Mouse (Mus musculus): ENCODE measurements around the gene Tmem267. TPM values are rescaled to one million over a fixed set of nuclear protein-coding genes. Genes with fewer than 3 reads are reported as not detected.
"Not testable (repeated sequence)": the region's sequence is repeated elsewhere in the genome, so short reads cannot be mapped to it uniquely, and the experiment has no call there.

Tmem267 gene
- polyA plus RNA-seq, 1 experiment from 2014 or later = 0.37 TPM

GRCm38 (mm10) chr13:119492083-119492482, 4.2 kb downstream of the Tmem267 start:
- not testable (repeated sequence) for H3K27ac ChIP-seq (replicated peaks); ATAC-seq (ENCODE audit: insufficient read depth); H3K27me3 ChIP-seq; H3K4me3 ChIP-seq (replicated peaks); H3K36me3 ChIP-seq (replicated peaks); H3K4me2 ChIP-seq; H3K9ac ChIP-seq; H3K4me1 ChIP-seq (replicated peaks)
- 77% methylated on average over 10 of the region's 10 CpGs for WGBS (ENCODE audit: insufficient replicate concordance)
- peaks cover 17% of the 10 kb centered on the region for H3K9me3 ChIP-seq (replicated peaks)

- not testable (repeated sequence) for H3K36me3 ChIP-seq (replicated peaks); H3K9ac ChIP-seq; H3K4me2 ChIP-seq; H3K27ac ChIP-seq (replicated peaks); H3K4me1 ChIP-seq (replicated peaks); H3K4me3 ChIP-seq (replicated peaks); H3K27me3 ChIP-seq
- peaks cover 15% of the 10 kb centered on the region for H3K9me3 ChIP-seq (replicated peaks)
- 0 out of 2 replicates have a peak, but pooled peaks have one; percentile 13 for ATAC-seq (ENCODE audit: insufficient read depth)
- 84% methylated on average over 13 of the region's 22 CpGs for WGBS (ENCODE audit: insufficient replicate concordance)
Measured at GRCm38 (mm10) chr13:119494938-119495337, 7.1 kb downstream of the Tmem267 start.

- H3K4me2 ChIP-seq; H3K4me1 ChIP-seq (replicated peaks); H3K9ac ChIP-seq; H3K4me3 ChIP-seq (replicated peaks); H3K27me3 ChIP-seq; H3K27ac ChIP-seq (replicated peaks); H3K36me3 ChIP-seq (replicated peaks): not testable (repeated sequence)
- peaks cover 21% of the 10 kb centered on the region for H3K9me3 ChIP-seq (replicated peaks)
- ATAC-seq (ENCODE audit: insufficient read depth) = peak; percentile 80
- WGBS (ENCODE audit: insufficient replicate concordance) = 62% methylated on average over 16 of the region's 16 CpGs
Measured at GRCm38 (mm10) chr13:119596321-119597211, 108.7 kb downstream of the Tmem267 start.

- not testable (repeated sequence) for H3K4me1 ChIP-seq (replicated peaks); ATAC-seq (ENCODE audit: insufficient read depth); H3K9ac ChIP-seq; H3K4me3 ChIP-seq (replicated peaks); H3K27ac ChIP-seq (replicated peaks); H3K27me3 ChIP-seq; H3K4me2 ChIP-seq; H3K36me3 ChIP-seq (replicated peaks)
- peaks cover 24% of the 10 kb centered on the region for H3K9me3 ChIP-seq (replicated peaks)
Measured at GRCm38 (mm10) chr13:119598466-119598865, 110.6 kb downstream of the Tmem267 start.

GRCm38 (mm10) chr13:119599066-119599465, 111.2 kb downstream of the Tmem267 start:
- H3K9me3 ChIP-seq (replicated peaks) = peaks cover 29% of the 10 kb centered on the region
- not testable (repeated sequence) for H3K27me3 ChIP-seq; H3K4me2 ChIP-seq; H3K4me1 ChIP-seq (replicated peaks); H3K27ac ChIP-seq (replicated peaks); H3K4me3 ChIP-seq (replicated peaks); H3K9ac ChIP-seq; H3K36me3 ChIP-seq (replicated peaks); ATAC-seq (ENCODE audit: insufficient read depth)
- 66% methylated on average over 12 of the region's 12 CpGs for WGBS (ENCODE audit: insufficient replicate concordance)

GRCm38 (mm10) chr13:119599498-119599897, 111.7 kb downstream of the Tmem267 start:
- not testable (repeated sequence) for H3K4me1 ChIP-seq (replicated peaks); H3K4me2 ChIP-seq; H3K27ac ChIP-seq (replicated peaks); ATAC-seq (ENCODE audit: insufficient read depth); H3K36me3 ChIP-seq (replicated peaks); H3K27me3 ChIP-seq; H3K9ac ChIP-seq; H3K4me3 ChIP-seq (replicated peaks)
- WGBS (ENCODE audit: insufficient replicate concordance) = 52% methylated on average over 2 of the region's 2 CpGs
- peaks cover 32% of the 10 kb centered on the region for H3K9me3 ChIP-seq (replicated peaks)

- H3K9ac ChIP-seq; H3K4me1 ChIP-seq (replicated peaks); ATAC-seq (ENCODE audit: insufficient read depth); H3K36me3 ChIP-seq (replicated peaks); H3K4me3 ChIP-seq (replicated peaks); H3K27me3 ChIP-seq; H3K4me2 ChIP-seq; H3K27ac ChIP-seq (replicated peaks): not testable (repeated sequence)
- H3K9me3 ChIP-seq (replicated peaks) = peaks cover 32% of the 10 kb centered on the region
Measured at GRCm38 (mm10) chr13:119600166-119600565, 112.3 kb downstream of the Tmem267 start.

- ATAC-seq (ENCODE audit: insufficient read depth); H3K9ac ChIP-seq; H3K4me3 ChIP-seq (replicated peaks); H3K4me1 ChIP-seq (replicated peaks); H3K36me3 ChIP-seq (replicated peaks); H3K27me3 ChIP-seq; H3K4me2 ChIP-seq; H3K27ac ChIP-seq (replicated peaks): not testable (repeated sequence)
- WGBS (ENCODE audit: insufficient replicate concordance) = 52% methylated on average over 13 of the region's 13 CpGs
- H3K9me3 ChIP-seq (replicated peaks) = peaks cover 21% of the 10 kb centered on the region
Measured at GRCm38 (mm10) chr13:119602688-119603331, 115.0 kb downstream of the Tmem267 start.

- 82% methylated on average over 8 of the region's 8 CpGs for WGBS (ENCODE audit: insufficient replicate concordance)
- H3K4me1 ChIP-seq (replicated peaks); H3K36me3 ChIP-seq (replicated peaks); H3K27me3 ChIP-seq; H3K27ac ChIP-seq (replicated peaks); ATAC-seq (ENCODE audit: insufficient read depth); H3K9ac ChIP-seq; H3K4me3 ChIP-seq (replicated peaks); H3K4me2 ChIP-seq: not testable (repeated sequence)
- H3K9me3 ChIP-seq (replicated peaks) = peaks cover 15% of the 10 kb centered on the region
Measured at GRCm38 (mm10) chr13:119603890-119604289, 116.1 kb downstream of the Tmem267 start.

- H3K4me2 ChIP-seq; H3K4me3 ChIP-seq (replicated peaks); H3K27ac ChIP-seq (replicated peaks); H3K27me3 ChIP-seq; H3K9ac ChIP-seq; H3K4me1 ChIP-seq (replicated peaks); H3K36me3 ChIP-seq (replicated peaks); ATAC-seq (ENCODE audit: insufficient read depth): not testable (repeated sequence)
- peaks cover 11% of the 10 kb centered on the region; the same call in 1 of the 2 replicates for H3K9me3 ChIP-seq (replicated peaks)
- 70% methylated on average over 8 of the region's 9 CpGs for WGBS (ENCODE audit: insufficient replicate concordance)
Measured at GRCm38 (mm10) chr13:119604322-119604721, 116.5 kb downstream of the Tmem267 start.

- Histone ChIP-seq H3K27ac (replicated peaks) (no peak overlapping the region), H3K9me3 (replicated peaks) (no peaks in the 10 kb centered on the region), H3K36me3 (replicated peaks) (no peaks in the 10 kb centered on the region), H3K27me3 (no peaks in the 10 kb centered on the region), H3K9ac (no peak overlapping the region), H3K4me1 (replicated peaks) (no peaks in the 10 kb centered on the region), H3K4me3 (replicated peaks) (no peak overlapping the region), H3K4me2 (no peak overlapping the region)
- 80% methylated on average over 3 of the region's 3 CpGs for WGBS (ENCODE audit: insufficient replicate concordance)
- ATAC-seq (ENCODE audit: insufficient read depth) = no peak
Measured at GRCm38 (mm10) chr13:119618841-119619240, 131.0 kb downstream of the Tmem267 start.
